Mouse (Mus musculus) brown adipose tissue, adult 24 weeks (tissue): Measurements from ENCODE around the gene Srrd. TPM values are rescaled to one million over a fixed set of nuclear protein-coding genes. Genes with fewer than 3 reads are reported as not detected.

ENCODE experiments used
- H3K27ac ChIP-seq: fragments of 200-500 bp; replicated peaks from 2 replicates; pipeline ENCODE4 v1.5.1; 2012; ENCODE audit warnings: low read depth, mild to moderate bottlenecking, low read length
- H3K4me1 ChIP-seq: fragments of 200-500 bp; 2 replicates; pipeline ENCODE4 v1.6.1; 2012; ENCODE audit warnings: low read length, mixed read lengths; ENCODE audit not compliant: control insufficient read depth, insufficient read depth, insufficient read length
- H3K4me3 ChIP-seq: fragments of 200-500 bp; 2 replicates; pipeline ENCODE4 v1.5.1; 2012; ENCODE audit warnings: low read depth, mild to moderate bottlenecking, low read length, moderate library complexity; ENCODE audit not compliant: insufficient read depth
- polyA plus RNA-seq: library from polyadenylated mRNA; stranded (reverse); fragments of >200 nt; gene quantifications from 2 replicates; pipeline ENCODE4 v1.2.4, GENCODE M21; 2012; ENCODE audit not compliant: missing spikeins, insufficient read depth, insufficient read length

The Srrd gene
- polyA plus RNA-seq, 1 experiment: 14.3 TPM

- Histone ChIP-seq H3K27ac (peak overlapping the region; percentile 16; the same call in 1 of the 2 replicates), H3K4me1 (no peaks in the 10 kb centered on the region), H3K4me3 (no peak overlapping the region)
These were observed 26.4 kb downstream of the Srrd start for GRCm38 (mm10) chr5:112316468-112316867.

- Histone ChIP-seq H3K27ac (no peak overlapping the region), H3K4me3 (no peak overlapping the region), H3K4me1 (no peaks in the 10 kb centered on the region; the same call in 1 of the 2 replicates)
These were observed 29.5 kb downstream of the Srrd start for GRCm38 (mm10) chr5:112313222-112313885.

GRCm38 (mm10) chr5:112305842-112306241 lies 37.0 kb downstream of the Srrd start:
- Histone ChIP-seq H3K27ac (no peak overlapping the region), H3K4me3 (no peak overlapping the region)

DNA sequence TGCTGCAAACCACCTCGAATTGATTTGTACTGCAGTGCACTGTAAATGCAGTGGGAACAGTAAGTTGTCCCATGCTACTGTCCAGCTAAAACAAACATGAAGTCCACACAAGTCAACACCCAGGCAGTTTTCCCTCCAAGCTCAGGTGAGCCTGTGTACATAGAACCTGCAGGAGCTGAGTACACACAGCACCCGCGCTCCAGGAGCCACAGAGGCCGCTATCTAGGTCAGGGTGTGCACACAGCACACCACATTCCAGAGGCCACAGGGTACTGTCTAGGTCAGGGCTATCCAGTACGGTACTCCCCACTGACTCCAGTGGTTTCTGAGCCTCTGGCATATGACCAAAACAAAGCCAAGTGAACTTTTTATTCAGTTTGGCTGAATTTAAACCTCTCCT lies 40.5 kb downstream of the Srrd start:
- Histone ChIP-seq H3K27ac (no peak overlapping the region; the same call in 1 of the 2 replicates), H3K4me1 (peaks cover 40% of the 10 kb centered on the region), H3K4me3 (no peak overlapping the region)

More at GRCm38 (mm10) chr5:112305842-112306241, 37.0 kb downstream of the Srrd start:
- H3K4me1 ChIP-seq: peaks cover 10% of the 10 kb centered on the region; the same call in 1 of the 2 replicates

- no peak overlapping the region for H3K4me3 ChIP-seq
- H3K4me1 ChIP-seq: peaks cover 46% of the 10 kb centered on the region
- H3K27ac ChIP-seq: no peak overlapping the region
These were observed 41.1 kb downstream of the Srrd start for GRCm38 (mm10) chr5:112301694-112302093.

DNA sequence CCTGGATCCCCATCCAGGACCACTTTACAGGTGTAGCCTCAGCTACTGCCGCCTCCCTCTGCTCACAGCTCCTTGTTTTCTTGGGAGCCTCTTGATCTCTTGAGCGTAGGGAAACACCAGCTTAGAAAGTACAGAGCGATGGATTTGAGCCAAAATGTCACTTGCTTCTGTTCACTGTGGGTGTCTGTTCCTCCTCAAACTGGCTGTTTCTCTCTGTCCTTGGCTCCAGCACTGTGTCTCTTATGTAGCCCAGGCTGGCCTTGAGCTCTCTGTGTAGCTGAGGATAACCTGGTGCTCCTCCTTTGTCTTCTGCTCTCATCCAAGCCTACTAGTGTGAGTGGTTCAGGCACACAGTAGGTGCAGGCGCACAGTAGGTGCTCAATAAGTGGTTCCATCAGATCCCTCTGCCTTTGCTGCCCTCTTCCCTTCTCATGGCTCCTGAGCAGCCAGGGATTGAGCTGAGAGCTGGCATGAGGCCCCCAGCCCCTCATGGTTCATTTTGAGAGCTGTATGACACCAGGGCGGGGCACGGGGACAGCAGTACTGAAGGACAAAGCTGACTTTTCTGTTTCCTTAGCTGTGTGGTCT lies 42.0 kb downstream of the Srrd start:
- H3K27ac ChIP-seq: no peak overlapping the region
- no peak overlapping the region for H3K4me3 ChIP-seq
- H3K4me1 ChIP-seq: peaks cover 50% of the 10 kb centered on the region

DNA sequence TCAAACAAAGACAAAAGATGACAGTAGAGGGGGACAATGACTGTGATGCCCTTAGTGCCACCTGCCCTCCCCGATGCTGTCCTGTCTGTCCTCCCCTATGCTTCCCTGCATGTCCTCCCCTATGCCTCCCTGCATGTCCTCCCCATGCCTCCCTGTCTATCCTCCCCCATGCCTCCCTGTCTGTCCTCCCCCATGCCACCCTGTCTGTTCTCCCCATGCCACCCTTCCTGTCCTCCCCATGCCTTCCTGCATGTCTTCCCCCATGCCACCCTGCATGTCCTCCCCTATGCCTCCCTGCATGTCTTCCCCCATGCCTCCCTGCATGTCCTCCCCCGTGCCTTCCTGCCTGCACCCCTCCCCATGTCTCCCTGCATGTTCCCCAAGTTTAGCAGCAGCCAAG lies 42.7 kb downstream of the Srrd start:
- Histone ChIP-seq H3K4me1 (peaks cover 57% of the 10 kb centered on the region), H3K27ac (no peak overlapping the region), H3K4me3 (no peak overlapping the region)

DNA sequence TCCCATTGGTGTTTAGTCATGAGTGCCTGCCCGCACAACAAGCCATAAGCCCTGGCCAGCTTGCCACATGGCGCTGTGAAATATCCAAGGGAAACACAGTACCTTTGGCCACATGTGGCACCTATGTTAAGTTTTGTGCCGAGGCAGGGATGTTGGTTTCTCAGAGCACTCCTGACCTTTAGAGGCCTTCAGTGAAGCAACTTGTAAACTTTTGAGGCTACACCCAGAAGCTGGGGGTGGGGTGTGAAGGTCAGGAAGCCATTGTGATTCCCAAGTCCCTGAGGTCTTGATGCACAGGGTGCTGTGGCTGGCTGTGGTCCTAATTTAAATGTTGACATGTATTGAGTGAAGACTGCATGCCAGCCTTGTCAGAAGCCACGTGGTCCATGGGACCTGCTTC lies 43.4 kb downstream of the Srrd start:
- no peak overlapping the region for H3K4me3 ChIP-seq
- peak overlapping the region; percentile 52 for H3K27ac ChIP-seq
- H3K4me1 ChIP-seq: peaks cover 64% of the 10 kb centered on the region

GRCm38 (mm10) chr5:112298226-112298988 lies 44.4 kb downstream of the Srrd start:
- Histone ChIP-seq H3K27ac (peak overlapping the region; percentile 52), H3K4me1 (peaks cover 71% of the 10 kb centered on the region), H3K4me3 (no peak overlapping the region)

DNA sequence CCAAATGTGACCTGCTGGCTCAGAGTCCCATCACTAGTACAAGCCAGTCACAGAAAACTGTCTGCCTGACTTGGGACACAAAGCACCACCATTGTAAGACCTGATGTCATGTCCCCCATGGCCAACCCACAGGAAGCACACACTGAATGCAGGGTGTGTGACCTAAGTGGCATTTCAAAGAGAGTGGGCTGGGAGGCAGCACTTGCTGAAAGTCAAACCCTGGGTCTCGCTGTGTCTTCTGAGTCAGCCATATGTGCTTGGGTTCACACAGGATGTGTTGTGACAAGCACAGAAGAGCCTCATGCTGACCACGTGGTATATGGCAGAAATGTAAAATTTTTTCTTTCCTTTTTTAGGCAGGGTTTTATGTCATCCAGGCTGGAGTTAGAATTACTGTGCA lies 45.6 kb downstream of the Srrd start:
- peak overlapping the region; percentile 50 for H3K27ac ChIP-seq
- peaks cover 77% of the 10 kb centered on the region for H3K4me1 ChIP-seq
- H3K4me3 ChIP-seq: no peak overlapping the region

DNA sequence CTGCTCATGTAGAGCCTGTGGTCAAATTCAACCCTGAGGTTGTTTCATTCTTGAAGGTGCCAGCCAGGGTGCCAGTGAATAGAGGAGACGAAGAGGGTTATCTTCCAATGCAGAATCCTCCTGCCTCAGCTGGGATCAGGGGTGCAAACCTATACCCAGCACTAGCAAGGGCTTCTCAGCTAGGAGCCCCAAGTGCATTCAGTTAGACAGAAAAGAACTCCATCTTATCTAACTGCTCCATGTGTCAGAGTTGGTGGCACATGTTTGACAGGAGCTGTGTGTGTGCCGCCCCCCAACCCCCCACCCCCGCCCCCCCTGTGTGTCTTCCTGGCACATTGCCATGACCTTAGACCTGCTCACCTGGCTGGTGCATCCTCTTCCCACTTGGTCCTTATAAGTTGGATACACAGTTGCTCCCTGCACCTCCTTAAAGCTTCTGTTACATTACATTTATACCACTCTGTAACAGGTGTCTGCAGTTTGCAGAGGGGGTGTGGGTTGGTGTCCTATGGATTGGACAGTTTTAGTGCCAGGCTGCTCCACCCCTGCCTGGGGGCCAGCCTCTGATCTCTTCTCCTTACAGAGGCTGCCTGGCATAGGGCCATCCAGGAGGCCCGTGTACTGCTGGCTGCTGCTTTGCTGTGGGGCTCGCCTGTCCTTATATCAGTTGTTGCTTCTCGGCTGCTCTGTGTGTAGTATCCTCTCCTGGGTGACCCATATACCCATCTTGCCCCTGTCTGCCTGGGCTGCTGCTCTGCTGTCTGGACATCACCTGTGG lies 46.2 kb downstream of the Srrd start:
- Histone ChIP-seq H3K27ac (peak overlapping the region; percentile 50), H3K4me1 (peaks cover 79% of the 10 kb centered on the region), H3K4me3 (no peak overlapping the region)

- 0 out of 2 replicates have a peak overlapping the region, but pooled peaks have one; percentile 4 for H3K27ac ChIP-seq
- peaks cover 85% of the 10 kb centered on the region for H3K4me1 ChIP-seq
- no peak overlapping the region for H3K4me3 ChIP-seq
These were observed 47.3 kb downstream of the Srrd start for GRCm38 (mm10) chr5:112295564-112295963.

GRCm38 (mm10) chr5:112295162-112295561 lies 47.7 kb downstream of the Srrd start:
- 0 out of 2 replicates have a peak overlapping the region, but pooled peaks have one; percentile 4 for H3K27ac ChIP-seq
- H3K4me1 ChIP-seq: peaks cover 85% of the 10 kb centered on the region
- H3K4me3 ChIP-seq: no peak overlapping the region

GRCm38 (mm10) chr5:112294696-112295095 lies 48.1 kb downstream of the Srrd start:
- no peak overlapping the region for H3K27ac ChIP-seq

DNA sequence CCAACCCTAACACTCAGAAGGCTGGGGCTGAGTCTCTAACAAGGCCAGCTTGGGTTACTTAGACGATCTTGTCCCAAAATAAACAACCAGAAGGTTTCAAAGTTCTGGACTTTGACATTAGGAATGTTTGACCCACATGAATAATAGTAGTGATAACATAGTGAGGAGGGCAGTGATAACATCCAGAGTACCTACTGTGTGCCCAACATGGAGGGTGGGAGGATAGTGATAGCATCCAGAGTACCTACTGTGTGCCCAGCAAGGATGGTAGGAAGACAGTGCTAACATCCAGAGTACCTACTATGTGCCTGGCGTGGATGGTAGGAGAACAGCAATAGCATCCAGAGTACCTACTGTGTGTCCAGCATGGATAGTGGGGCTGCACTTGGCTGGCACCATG lies 49.0 kb downstream of the Srrd start:
- Histone ChIP-seq H3K4me1 (peaks cover 73% of the 10 kb centered on the region), H3K27ac (0 out of 2 replicates have a peak overlapping the region, but pooled peaks have one; percentile 4), H3K4me3 (no peak overlapping the region)

More at GRCm38 (mm10) chr5:112294696-112295095, 48.1 kb downstream of the Srrd start:
- H3K4me3 ChIP-seq: no peak overlapping the region
- H3K4me1 ChIP-seq: peaks cover 82% of the 10 kb centered on the region
